Mouse (Mus musculus): ENCODE results near the gene Lrsam1. TPM values are rescaled to one million over a fixed set of nuclear protein-coding genes. Genes with fewer than 3 reads are reported as not detected.
A peak's percentile ranks its signal among the peaks of the same experiment; 100 is the strongest.
"Not testable (repeated sequence)": the region's sequence is repeated elsewhere in the genome, so short reads cannot be mapped to it uniquely, and the experiment has no call there.

Lrsam1 gene
- 6.6 and 13.1 TPM in 2 replicates for polyA plus RNA-seq (2012; ENCODE audit: insufficient read depth, insufficient read length, missing spikeins)

GRCm38 (mm10) chr2:32961192-32961995 lies at the start of gene Lrsam1, which contains the start of gene Rpl12:
TSS of gene Lrsam1 (minus strand) at chr2:32961614.
TSS of gene Rpl12 (plus strand) at chr2:32961559.
- Histone ChIP-seq H3K27ac (replicated peaks; ENCODE audit: low read depth, low read length) (peak within 1 kb of the TSS; percentile 22; the same call in 1 of the 2 replicates), H3K4me1 (ENCODE audit: control insufficient read depth, insufficient read depth, insufficient read length, low read length) (peaks cover 4% of the 10 kb centered on the region; the same call in 1 of the 2 replicates), H3K4me3 (ENCODE audit: insufficient read depth, low read depth, low read length) (peak within 1 kb of the TSS; percentile 76)

- H3K4me3 ChIP-seq (ENCODE audit: insufficient read depth, low read depth, low read length); H3K4me1 ChIP-seq (ENCODE audit: control insufficient read depth, insufficient read depth, insufficient read length, low read length); H3K27ac ChIP-seq (replicated peaks; ENCODE audit: low read depth, low read length): not testable (repeated sequence)
These were observed 47.6 kb upstream of the Lrsam1 start for GRCm38 (mm10) chr2:33009055-33009454.

GRCm38 (mm10) chr2:33005041-33005440 lies 43.6 kb upstream of the Lrsam1 start:
- Histone ChIP-seq H3K4me1 (ENCODE audit: control insufficient read depth, insufficient read depth, insufficient read length, low read length) (no peaks in the 10 kb centered on the region), H3K4me3 (ENCODE audit: insufficient read depth, low read depth, low read length) (no peak overlapping the region), H3K27ac (replicated peaks; ENCODE audit: low read depth, low read length) (no peak overlapping the region)

- Histone ChIP-seq H3K27ac (replicated peaks; ENCODE audit: low read depth, low read length) (no peak overlapping the region), H3K4me1 (ENCODE audit: control insufficient read depth, insufficient read depth, insufficient read length, low read length) (no peaks in the 10 kb centered on the region), H3K4me3 (ENCODE audit: insufficient read depth, low read depth, low read length) (no peak overlapping the region)
These were observed 40.7 kb upstream of the Lrsam1 start for GRCm38 (mm10) chr2:33002144-33002543.

GRCm38 (mm10) chr2:32999752-33000151 lies 38.3 kb upstream of the Lrsam1 start:
- no peak overlapping the region for H3K4me3 ChIP-seq (ENCODE audit: insufficient read depth, low read depth, low read length)
- H3K4me1 ChIP-seq (ENCODE audit: control insufficient read depth, insufficient read depth, insufficient read length, low read length), result no peaks in the 10 kb centered on the region
- no peak overlapping the region for H3K27ac ChIP-seq (replicated peaks; ENCODE audit: low read depth, low read length)

GRCm38 (mm10) chr2:32997792-32998191 lies 36.4 kb upstream of the Lrsam1 start:
- no peak overlapping the region for H3K4me3 ChIP-seq (ENCODE audit: insufficient read depth, low read depth, low read length)
- no peak overlapping the region for H3K27ac ChIP-seq (replicated peaks; ENCODE audit: low read depth, low read length)
- no peaks in the 10 kb centered on the region for H3K4me1 ChIP-seq (ENCODE audit: control insufficient read depth, insufficient read depth, insufficient read length, low read length)

GRCm38 (mm10) chr2:32997081-32997480 lies 35.7 kb upstream of the Lrsam1 start:
- no peak overlapping the region for H3K4me3 ChIP-seq (ENCODE audit: insufficient read depth, low read depth, low read length)
- no peak overlapping the region for H3K27ac ChIP-seq (replicated peaks; ENCODE audit: low read depth, low read length)
- no peaks in the 10 kb centered on the region for H3K4me1 ChIP-seq (ENCODE audit: control insufficient read depth, insufficient read depth, insufficient read length, low read length)

- Histone ChIP-seq H3K4me3 (ENCODE audit: insufficient read depth, low read depth, low read length) (no peak overlapping the region), H3K27ac (replicated peaks; ENCODE audit: low read depth, low read length) (no peak overlapping the region), H3K4me1 (ENCODE audit: control insufficient read depth, insufficient read depth, insufficient read length, low read length) (no peaks in the 10 kb centered on the region)
These were observed 30.7 kb upstream of the Lrsam1 start for GRCm38 (mm10) chr2:32992130-32992529.

- no peak overlapping the region for H3K27ac ChIP-seq (replicated peaks; ENCODE audit: low read depth, low read length)
- no peak overlapping the region for H3K4me3 ChIP-seq (ENCODE audit: insufficient read depth, low read depth, low read length)
- no peaks in the 10 kb centered on the region for H3K4me1 ChIP-seq (ENCODE audit: control insufficient read depth, insufficient read depth, insufficient read length, low read length)
These were observed 28.9 kb upstream of the Lrsam1 start for GRCm38 (mm10) chr2:32990167-32990832.

- no peak overlapping the region for H3K4me3 ChIP-seq (ENCODE audit: insufficient read depth, low read depth, low read length)
- H3K27ac ChIP-seq (replicated peaks; ENCODE audit: low read depth, low read length), result no peak overlapping the region
- no peaks in the 10 kb centered on the region for H3K4me1 ChIP-seq (ENCODE audit: control insufficient read depth, insufficient read depth, insufficient read length, low read length)
These were observed 28.0 kb upstream of the Lrsam1 start for GRCm38 (mm10) chr2:32989376-32989775.

GRCm38 (mm10) chr2:32985844-32986243 lies 24.4 kb upstream of the Lrsam1 start:
- no peak overlapping the region for H3K4me3 ChIP-seq (ENCODE audit: insufficient read depth, low read depth, low read length)
- H3K4me1 ChIP-seq (ENCODE audit: control insufficient read depth, insufficient read depth, insufficient read length, low read length), result no peaks in the 10 kb centered on the region
- no peak overlapping the region for H3K27ac ChIP-seq (replicated peaks; ENCODE audit: low read depth, low read length)

- H3K4me3 ChIP-seq (ENCODE audit: insufficient read depth, low read depth, low read length), result no peak overlapping the region
- H3K27ac ChIP-seq (replicated peaks; ENCODE audit: low read depth, low read length), result no peak overlapping the region
- no peaks in the 10 kb centered on the region for H3K4me1 ChIP-seq (ENCODE audit: control insufficient read depth, insufficient read depth, insufficient read length, low read length)
These were observed 22.2 kb upstream of the Lrsam1 start for GRCm38 (mm10) chr2:32983617-32984016.

- H3K4me1 ChIP-seq (ENCODE audit: control insufficient read depth, insufficient read depth, insufficient read length, low read length), result no peaks in the 10 kb centered on the region
- no peak overlapping the region for H3K27ac ChIP-seq (replicated peaks; ENCODE audit: low read depth, low read length)
- peak overlapping the region; percentile 52 for H3K4me3 ChIP-seq (ENCODE audit: insufficient read depth, low read depth, low read length)
These were observed 21.3 kb upstream of the Lrsam1 start for GRCm38 (mm10) chr2:32982700-32983099.

GRCm38 (mm10) chr2:32981725-32982271 lies 20.4 kb upstream of the Lrsam1 start, which contains the start of gene Slc2a8:
TSS of gene Slc2a8 (minus strand) at chr2:32982083.
- Histone ChIP-seq H3K27ac (replicated peaks; ENCODE audit: low read depth, low read length) (no peak within 1 kb of the TSS), H3K4me3 (ENCODE audit: insufficient read depth, low read depth, low read length) (peak within 1 kb of the TSS; percentile 79), H3K4me1 (ENCODE audit: control insufficient read depth, insufficient read depth, insufficient read length, low read length) (no peaks in the 10 kb centered on the region)

- Histone ChIP-seq H3K4me3 (ENCODE audit: insufficient read depth, low read depth, low read length) (peak overlapping the region; percentile 79), H3K27ac (replicated peaks; ENCODE audit: low read depth, low read length) (no peak overlapping the region), H3K4me1 (ENCODE audit: control insufficient read depth, insufficient read depth, insufficient read length, low read length) (no peaks in the 10 kb centered on the region)
These were observed 19.9 kb upstream of the Lrsam1 start for GRCm38 (mm10) chr2:32981281-32981680.

Data from brown adipose tissue, adult 24 weeks (tissue).